Mouse (Mus musculus) ES-E14 (cell line): Measurements from ENCODE around the gene Nrg4. TPM values are rescaled to one million over a fixed set of nuclear protein-coding genes. Genes with fewer than 3 reads are reported as not detected.

Source experiments
- DNase-seq: peaks from one replicate; pipeline ENCODE4 v3.0.0-alpha.2; 2013; ENCODE audit warnings: low read depth, low spot score
- H3K27ac ChIP-seq: 2 replicates; pipeline ENCODE4 v1.5.1; 2012; ENCODE audit warnings: low read depth, mild to moderate bottlenecking, low read length, moderate library complexity, mixed read lengths; ENCODE audit not compliant: poor library complexity, insufficient read depth, severe bottlenecking
- H3K36me3 ChIP-seq: 2 replicates; pipeline ENCODE4 v1.6.1; 2012; ENCODE audit warnings: mild to moderate bottlenecking, low read length, moderate library complexity, mixed read lengths; ENCODE audit not compliant: control insufficient read depth, poor library complexity, insufficient read depth, severe bottlenecking
- H3K4me1 ChIP-seq, 2 experiments: fragments of 150-350 bp in 1 of 2; sonication (generic) in 1 of 2; 2 replicates each; pipeline ENCODE4 v1.6.1; 2012; ENCODE audit warnings: low read length in 2 of 2, mild to moderate bottlenecking in 1 of 2, mixed read lengths in 1 of 2; ENCODE audit not compliant: control insufficient read depth in 2 of 2, insufficient read depth in 2 of 2, poor library complexity in 1 of 2
- H3K4me3 ChIP-seq, 2 experiments: fragments of 150-350 bp in 1 of 2; sonication (generic) in 1 of 2; 2 replicates each; pipeline ENCODE4 v1.5.1; 2012; ENCODE audit warnings: low read length in 2 of 2, low read depth in 1 of 2, mild to moderate bottlenecking in 1 of 2, mixed read lengths in 1 of 2; ENCODE audit not compliant: insufficient read depth in 1 of 2, poor library complexity in 1 of 2, severe bottlenecking in 1 of 2
- H3K9ac ChIP-seq: 2 replicates; pipeline ENCODE4 v1.6.1; 2012; ENCODE audit warnings: low read depth, mild to moderate bottlenecking, low read length, mixed read lengths; ENCODE audit not compliant: poor library complexity, insufficient read depth, severe bottlenecking
- H3K9me3 ChIP-seq: fragments of 150-350 bp; sonication (generic); 2 replicates; pipeline ENCODE4 v1.6.1; 2012; ENCODE audit warnings: low read depth, mild to moderate bottlenecking, low read length; ENCODE audit not compliant: control insufficient read depth, insufficient read depth
- CHD2 ChIP-seq: IDR thresholded peaks from 2 replicates; pipeline ENCODE4 v1.6.1; 2014; ENCODE audit warnings: mild to moderate bottlenecking, low read depth, low read length, inconsistent platforms
- HCFC1 ChIP-seq: IDR thresholded peaks from 2 replicates; pipeline ENCODE4 v1.6.1; 2012; ENCODE audit warnings: low read length, inconsistent platforms, borderline replicate concordance; ENCODE audit not compliant: insufficient read depth
- MAFK ChIP-seq: IDR thresholded peaks from 2 replicates; pipeline ENCODE4 v1.6.1; 2014; ENCODE audit warnings: mild to moderate bottlenecking, low read depth, low read length, inconsistent platforms; ENCODE audit not compliant: insufficient read depth
- ZC3H11A ChIP-seq: IDR thresholded peaks from 2 replicates; pipeline ENCODE4 v1.6.1; 2012; ENCODE audit warnings: low read depth, mild to moderate bottlenecking, inconsistent platforms, low read length, borderline replicate concordance
- ZNF384 ChIP-seq: IDR thresholded peaks from 2 replicates; pipeline ENCODE4 v1.6.1; 2012; ENCODE audit warnings: low read depth, low read length, inconsistent platforms
- in situ Hi-C, 2 experiments: fragments of 600-800 bp; cut with MboI; formaldehyde crosslinking; loops; one replicate each; pipeline ENCODE4 v1.15.1; 2025; ENCODE audit warnings: low sequenced_read_pairs in 2 of 2, inconsistent platforms in 1 of 2; ENCODE audit not compliant: unreplicated experiment in 2 of 2
- total RNA-seq: library from RNA; depleted of rRNA; stranded (reverse); fragments of 300-350 nt; gene quantifications from 2 replicates; pipeline ENCODE4 v1.2.3, GENCODE M21; 2012

The Nrg4 gene
- total RNA-seq, 1 experiment = 5.8 TPM

GRCm38 (mm10) chr9:55264356-55265302 is 62.0 kb downstream of the Nrg4 start:
- Histone ChIP-seq H3K4me1 (no peaks in the 10 kb centered on the region), H3K9me3 (no peaks in the 10 kb centered on the region), H3K4me3 (no peak overlapping the region), H3K9ac (no peak overlapping the region), H3K36me3 (no peaks in the 10 kb centered on the region), H3K27ac (no peak overlapping the region)
- DNase-seq = no peak
- no peak for TF ChIP-seq HCFC1
- TF ChIP-seq ZC3H11A = no peak
- no peak for TF ChIP-seq CHD2
- no peak for TF ChIP-seq ZNF384
- in situ Hi-C loops = no loop called here

DNA sequence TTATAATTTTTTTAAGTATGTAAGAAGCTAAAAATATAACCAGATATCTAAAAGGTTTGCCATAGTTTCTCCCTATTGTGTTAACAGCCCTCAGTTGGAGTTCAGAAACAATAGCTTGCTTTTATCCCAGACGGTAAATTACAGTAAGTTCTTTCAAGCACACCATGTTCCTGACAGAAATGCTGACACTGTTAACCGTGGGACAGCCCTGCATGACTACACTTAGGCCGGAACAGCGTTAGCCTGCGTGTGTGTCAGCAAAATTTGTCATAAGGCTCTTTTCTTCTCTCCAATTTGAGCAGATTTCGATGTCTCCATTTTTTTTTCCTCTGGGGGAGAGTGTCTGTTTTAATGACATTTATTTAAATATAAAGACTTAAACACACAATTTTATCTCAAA is 66.9 kb downstream of the Nrg4 start:
- no peak for DNase-seq
- in situ Hi-C loops = no loop called here
- H3K4me1 ChIP-seq = no peaks in the 10 kb centered on the region
- H3K27ac ChIP-seq = no peak overlapping the region
- no peak overlapping the region for H3K9ac ChIP-seq
- TF ChIP-seq HCFC1 = no peak
- TF ChIP-seq MAFK = no peak
- H3K9me3 ChIP-seq = no peaks in the 10 kb centered on the region
- H3K36me3 ChIP-seq = no peaks in the 10 kb centered on the region
- no peak overlapping the region for H3K4me3 ChIP-seq

- Histone ChIP-seq H3K9me3 (no peaks in the 10 kb centered on the region), H3K4me1 (no peaks in the 10 kb centered on the region), H3K36me3 (no peaks in the 10 kb centered on the region), H3K4me3 (no peak overlapping the region), H3K9ac (no peak overlapping the region), H3K27ac (no peak overlapping the region)
- in situ Hi-C loops = no loop called here
- TF ChIP-seq HCFC1 (no peak), ZC3H11A (no peak), CHD2 (no peak), ZNF384 (no peak), MAFK (no peak)
- DNase-seq = no peak
These were observed 69.5 kb downstream of the Nrg4 start for GRCm38 (mm10) chr9:55257105-55257504.

DNA sequence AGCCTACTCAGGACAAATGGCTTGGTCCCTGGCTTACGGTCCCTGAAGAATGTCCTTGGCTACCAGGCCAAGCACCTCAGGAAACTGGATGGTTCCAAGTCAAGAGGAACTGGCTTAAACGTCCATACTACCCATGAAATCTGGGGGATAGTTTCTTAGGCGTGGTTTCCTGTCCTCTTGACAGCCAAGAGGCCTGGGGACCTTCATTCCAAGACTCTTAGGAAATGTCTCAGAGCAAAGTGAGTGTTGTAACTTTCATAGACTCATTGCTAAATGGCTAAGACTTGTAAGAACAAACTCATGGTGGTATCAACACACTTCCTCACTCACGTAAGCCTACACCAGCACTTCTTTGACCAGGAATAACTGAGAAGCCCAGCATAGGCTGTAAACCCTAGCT is 71.0 kb downstream of the Nrg4 start:
- TF ChIP-seq HCFC1 (no peak), MAFK (no peak), ZNF384 (no peak), ZC3H11A (no peak), CHD2 (no peak)
- H3K9me3 ChIP-seq = no peaks in the 10 kb centered on the region
- no peak overlapping the region for H3K9ac ChIP-seq
- DNase-seq = no peak
- H3K4me1 ChIP-seq = no peaks in the 10 kb centered on the region
- in situ Hi-C loops = no loop called here
- no peaks in the 10 kb centered on the region for H3K36me3 ChIP-seq
- H3K27ac ChIP-seq = no peak overlapping the region
- no peak overlapping the region for H3K4me3 ChIP-seq
